Mouse (Mus musculus) hindbrain, embryonic 14.5 days (tissue): ENCODE measurements at regions not wholly inside any gene's neighbourhood (a gene's known extent, or its start where the extent isn't known, plus 50 kb on each side); places are given as distances from the start of the nearest gene placed in this dataset.
"Not testable (repeated sequence)": the region's sequence is repeated elsewhere in the genome, so short reads cannot be mapped to it uniquely, and the experiment has no call there.

ENCODE experiments used
- ATAC-seq: fragments of 200-750 bp; cut with Nextera tagmentation; 2 replicates; pipeline ENCODE4 v1.8.0; 2017; ENCODE audit warnings: moderate number of reproducible peaks, mild to moderate bottlenecking, moderate TSS enrichment, moderate library complexity; ENCODE audit not compliant: low FRiP score
- DNase-seq: peaks from one replicate; pipeline ENCODE4 v3.0.0-alpha.2; 2015; ENCODE audit warnings: low spot score
- H3K27ac ChIP-seq: fragments of 300-500 bp; sonication (generic); 2 replicates; pipeline ENCODE4 v1.5.1; 2014; ENCODE audit warnings: mild to moderate bottlenecking, moderate library complexity
- H3K27me3 ChIP-seq: fragments of 300-500 bp; sonication (generic); 2 replicates; pipeline ENCODE4 v1.6.1; 2014; ENCODE audit warnings: mild to moderate bottlenecking, low read length, mixed read lengths; ENCODE audit not compliant: control insufficient read depth, insufficient read depth
- H3K36me3 ChIP-seq: fragments of 300-500 bp; sonication (generic); replicated peaks from 2 replicates; pipeline ENCODE4 v1.6.1; 2014; ENCODE audit not compliant: control insufficient read depth, insufficient read depth
- H3K4me1 ChIP-seq: fragments of 300-500 bp; sonication (generic); replicated peaks from 2 replicates; pipeline ENCODE4 v1.6.1; 2014; ENCODE audit warnings: antibody characterized with exemption, low read length, mixed read lengths; ENCODE audit not compliant: control insufficient read depth, insufficient read depth
- H3K4me2 ChIP-seq: fragments of 300-500 bp; sonication (generic); replicated peaks from 2 replicates; pipeline ENCODE4 v1.6.1; 2014; ENCODE audit warnings: mild to moderate bottlenecking, moderate library complexity
- H3K4me3 ChIP-seq: fragments of 300-500 bp; sonication (generic); replicated peaks from 2 replicates; pipeline ENCODE4 v1.5.1; 2014; ENCODE audit warnings: mild to moderate bottlenecking, low read length
- H3K9ac ChIP-seq: fragments of 300-500 bp; sonication (generic); 2 replicates; pipeline ENCODE4 v1.6.1; 2014
- H3K9me3 ChIP-seq: fragments of 300-500 bp; sonication (generic); 2 replicates; pipeline ENCODE4 v1.6.1; 2016; ENCODE audit warnings: low read length; ENCODE audit not compliant: control insufficient read depth
- WGBS: fragments of 180-500 bp; shearing (Covaris S2); extraction: QIAGEN DNeasy Blood & Tissue Kit; methylation state at CpG from one replicate; pipeline ENCODE4 v1.1.7; 2014; 5-methylcytosine and 5-hydroxymethylcytosine counted together

DNA sequence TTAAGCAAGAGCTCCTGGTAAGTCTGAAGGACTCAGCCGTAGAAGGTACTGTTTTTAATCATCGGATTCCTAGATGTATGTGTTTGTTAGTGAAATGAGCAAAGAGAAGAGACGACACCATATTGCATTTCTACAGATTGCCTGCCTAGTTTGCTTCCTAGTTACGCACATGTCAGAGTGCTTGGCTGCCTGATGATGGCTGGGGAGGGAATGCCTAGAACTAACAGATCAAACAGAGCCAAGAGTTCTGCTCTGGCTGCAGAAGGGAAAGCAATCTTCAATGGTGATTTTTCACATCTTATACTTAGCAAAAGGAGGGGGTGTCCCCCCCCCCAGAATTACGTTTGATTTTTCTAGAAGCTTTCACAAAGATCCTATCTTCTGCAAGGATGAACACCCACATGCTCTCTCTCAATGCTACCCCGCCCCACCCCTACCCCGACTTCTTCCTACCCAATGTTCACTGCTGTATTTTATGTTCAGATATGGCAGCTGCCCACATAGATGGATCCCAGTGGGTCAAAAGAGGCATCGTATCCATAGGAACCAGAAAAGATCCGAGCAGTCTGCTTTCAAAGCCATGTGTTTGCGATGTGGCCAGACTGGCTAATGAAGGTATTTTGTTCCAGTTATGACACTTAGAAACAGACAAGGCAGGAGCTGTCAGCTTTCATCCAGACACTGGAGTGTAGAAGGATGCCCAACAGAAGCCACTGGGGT lies 228.1 kb downstream of the Enc1 start:
- no peak overlapping the region for H3K4me2 ChIP-seq
- H3K4me3 ChIP-seq, result no peak overlapping the region
- no peak overlapping the region for H3K9ac ChIP-seq
- 61% methylated on average over 10 of the region's 10 CpGs for WGBS
- ATAC-seq (peak; percentile 75), DNase-seq (no peak)
- no peaks in the 10 kb centered on the region for H3K9me3 ChIP-seq
- H3K27me3 ChIP-seq, result no peaks in the 10 kb centered on the region
- H3K27ac ChIP-seq, result peak overlapping the region; percentile 23; the same call in 1 of the 2 replicates
- H3K36me3 ChIP-seq, result no peaks in the 10 kb centered on the region
- H3K4me1 ChIP-seq, result peaks cover 20% of the 10 kb centered on the region

DNA sequence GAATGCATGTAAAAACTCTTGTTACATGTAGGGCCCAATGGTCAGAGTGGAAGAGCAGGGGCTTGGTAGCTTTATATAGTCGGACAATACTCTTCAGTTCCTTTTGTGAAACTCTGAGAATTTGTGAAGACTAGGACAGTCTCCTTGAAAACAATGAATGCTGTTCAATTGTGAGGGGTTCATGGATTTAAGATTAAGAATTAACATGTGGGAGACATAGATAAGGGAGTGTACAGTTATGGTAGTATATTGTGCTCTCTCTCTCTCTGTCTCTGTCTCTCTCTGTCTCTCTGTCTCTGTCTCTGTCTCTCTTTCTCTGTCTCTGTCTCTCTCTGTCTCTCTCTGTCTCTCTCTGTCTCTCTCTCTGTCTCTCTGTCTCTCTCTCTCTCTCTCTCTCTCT lies 225.7 kb downstream of the Enc1 start:
- not testable (repeated sequence) for H3K9ac ChIP-seq, H3K9me3 ChIP-seq, H3K27ac ChIP-seq, H3K36me3 ChIP-seq, H3K4me2 ChIP-seq, H3K4me3 ChIP-seq, ATAC-seq, H3K27me3 ChIP-seq, DNase-seq
- WGBS, result 81% methylated on average over 1 of the region's 1 CpGs
- peaks cover 20% of the 10 kb centered on the region for H3K4me1 ChIP-seq

DNA sequence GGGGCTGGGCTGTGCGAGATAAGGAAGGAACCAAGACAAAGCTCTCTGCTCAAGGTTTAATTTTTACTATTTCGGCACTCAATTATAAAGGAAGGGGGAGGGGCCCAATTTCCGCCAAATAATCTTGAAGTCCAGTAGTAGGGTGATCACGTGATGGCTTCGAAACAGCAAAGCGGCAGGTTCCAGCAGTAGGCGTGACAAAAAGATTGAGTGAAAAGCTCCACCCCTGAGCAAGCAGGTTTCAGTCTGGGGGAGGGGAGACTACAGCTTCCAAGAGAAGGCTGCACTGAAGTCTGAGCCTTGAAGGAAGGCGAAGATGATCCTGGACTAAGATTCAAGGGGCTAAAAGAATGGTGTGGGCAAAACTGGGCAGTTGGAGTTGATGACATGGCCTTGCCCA lies 222.9 kb downstream of the Enc1 start:
- DNase-seq (no peak), ATAC-seq (no peak)
- H3K27ac ChIP-seq, result no peak overlapping the region
- H3K9ac ChIP-seq, result no peak overlapping the region
- no peaks in the 10 kb centered on the region for H3K27me3 ChIP-seq
- WGBS, result 90% methylated on average over 7 of the region's 8 CpGs
- no peak overlapping the region for H3K4me3 ChIP-seq
- no peaks in the 10 kb centered on the region for H3K36me3 ChIP-seq
- H3K4me2 ChIP-seq, result no peak overlapping the region
- no peaks in the 10 kb centered on the region for H3K9me3 ChIP-seq
- H3K4me1 ChIP-seq, result 0 out of 2 replicates have a peak, but pooled peaks cover under 1% of the 10 kb centered on the region

DNA sequence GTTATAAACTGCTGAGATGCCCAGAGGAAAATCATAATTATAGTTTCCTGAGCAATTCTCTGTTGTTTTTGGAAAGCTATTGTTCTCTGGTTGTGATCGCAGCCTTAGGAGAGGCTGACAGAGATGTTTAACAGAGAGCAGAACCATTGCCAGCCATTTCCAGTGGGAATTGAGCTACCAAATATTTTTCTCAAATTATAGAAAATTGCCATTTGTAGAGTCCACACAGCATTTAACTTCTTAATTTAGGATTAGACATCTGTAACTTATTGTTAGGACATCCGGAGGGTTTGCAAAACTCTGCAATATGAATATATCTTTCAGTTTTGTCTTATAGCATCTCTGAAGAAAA lies 222.0 kb downstream of the Enc1 start:
- 90% methylated on average over 2 of the region's 2 CpGs for WGBS
- no peak overlapping the region for H3K9ac ChIP-seq
- no peak overlapping the region for H3K4me2 ChIP-seq
- no peaks in the 10 kb centered on the region for H3K9me3 ChIP-seq
- no peak overlapping the region for H3K27ac ChIP-seq
- ATAC-seq (no peak), DNase-seq (no peak)
- no peak overlapping the region for H3K4me3 ChIP-seq
- H3K4me1 ChIP-seq, result no peaks in the 10 kb centered on the region
- no peaks in the 10 kb centered on the region for H3K27me3 ChIP-seq
- no peaks in the 10 kb centered on the region for H3K36me3 ChIP-seq

DNA sequence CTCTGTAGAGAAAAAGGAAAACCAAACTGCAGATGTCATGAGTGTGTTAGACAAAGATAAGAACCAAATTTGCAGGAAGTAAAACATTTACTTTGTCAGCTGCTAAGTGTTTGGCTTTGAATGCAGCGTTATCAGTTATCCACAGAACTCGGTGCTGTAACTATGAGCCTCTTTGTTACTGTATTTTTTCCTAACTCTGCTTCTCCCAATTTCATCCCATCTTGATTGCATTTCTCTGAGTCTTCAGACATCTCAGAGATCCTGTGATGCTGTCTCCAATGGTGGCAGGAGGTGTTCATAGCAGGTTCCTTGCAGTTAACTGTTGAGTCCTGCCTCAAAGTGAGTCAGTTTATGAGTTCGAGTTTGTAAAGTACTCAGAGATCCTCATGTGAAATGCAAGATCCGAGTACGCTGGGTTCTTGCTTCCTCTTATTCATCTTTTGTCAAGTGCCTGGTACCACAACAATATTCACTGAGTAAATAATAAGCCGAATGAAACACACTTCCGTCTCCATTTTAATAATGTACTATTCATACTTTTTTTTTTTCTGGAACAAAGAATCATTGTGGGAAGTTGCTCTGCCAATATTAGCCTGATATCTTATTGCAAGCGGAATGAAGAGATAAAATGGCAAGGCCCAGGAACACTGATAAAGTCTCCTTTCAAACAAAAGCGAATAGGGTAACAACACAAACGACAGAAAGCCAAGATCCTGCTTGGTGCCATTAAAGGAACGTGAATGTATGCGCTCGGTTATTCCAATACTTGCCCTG lies 221.4 kb downstream of the Enc1 start:
- 83% methylated on average over 13 of the region's 13 CpGs for WGBS
- no peaks in the 10 kb centered on the region for H3K27me3 ChIP-seq
- DNase-seq (no peak), ATAC-seq (no peak)
- no peak overlapping the region for H3K4me3 ChIP-seq
- no peaks in the 10 kb centered on the region for H3K36me3 ChIP-seq
- no peak overlapping the region for H3K9ac ChIP-seq
- H3K4me1 ChIP-seq, result no peaks in the 10 kb centered on the region
- no peak overlapping the region for H3K4me2 ChIP-seq
- no peaks in the 10 kb centered on the region for H3K9me3 ChIP-seq
- no peak overlapping the region for H3K27ac ChIP-seq

DNA sequence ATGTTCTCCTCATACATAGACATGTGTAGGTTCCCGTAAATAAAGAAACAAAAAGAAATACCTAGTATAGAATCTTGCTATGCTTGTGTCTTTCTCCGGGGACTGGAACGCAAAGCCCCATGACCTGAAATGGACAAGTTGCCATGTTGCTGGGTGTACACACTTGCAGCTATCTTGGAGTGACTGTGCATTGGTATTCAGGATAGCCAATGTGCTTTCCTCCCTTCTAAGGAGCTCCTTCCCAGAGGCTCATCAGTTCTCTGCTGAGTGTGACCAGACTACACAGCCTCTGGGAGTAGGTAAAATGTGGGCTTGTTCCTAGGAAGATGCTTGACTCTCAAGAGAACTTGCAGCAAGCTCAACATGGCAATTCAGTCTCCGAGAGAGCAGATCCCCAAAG lies 220.3 kb downstream of the Enc1 start:
- Histone ChIP-seq H3K9me3 (no peaks in the 10 kb centered on the region), H3K27me3 (no peaks in the 10 kb centered on the region), H3K27ac (no peak overlapping the region), H3K4me1 (no peaks in the 10 kb centered on the region), H3K4me3 (no peak overlapping the region), H3K4me2 (no peak overlapping the region), H3K9ac (no peak overlapping the region), H3K36me3 (no peaks in the 10 kb centered on the region)
- ATAC-seq, result no peak
- DNase-seq, result no peak
- WGBS, result 96% methylated on average over 4 of the region's 4 CpGs

DNA sequence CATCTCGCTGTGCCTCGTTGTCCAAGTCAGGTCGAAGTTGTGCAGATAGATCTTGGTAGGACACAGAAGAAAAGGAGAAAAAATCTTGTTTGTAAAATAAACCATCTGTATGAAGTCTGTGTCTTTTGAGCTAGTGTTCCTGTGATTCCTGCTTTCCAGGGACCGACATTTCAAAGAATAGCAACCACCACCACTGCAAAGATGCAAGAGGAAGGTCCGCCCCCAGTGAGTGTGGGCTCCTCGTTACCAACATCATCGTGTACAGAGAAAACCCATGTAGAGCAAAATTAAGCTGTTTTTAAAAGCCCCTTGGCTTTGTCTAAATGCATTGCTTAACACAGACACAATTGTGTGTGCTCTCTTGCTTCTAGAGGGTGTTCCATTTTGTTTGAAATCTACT lies 218.2 kb downstream of the Enc1 start:
- DNase-seq (no peak), ATAC-seq (no peak)
- Histone ChIP-seq H3K27me3 (no peaks in the 10 kb centered on the region), H3K9me3 (no peaks in the 10 kb centered on the region), H3K4me2 (no peak overlapping the region), H3K4me1 (no peaks in the 10 kb centered on the region), H3K4me3 (no peak overlapping the region), H3K27ac (no peak overlapping the region), H3K36me3 (no peaks in the 10 kb centered on the region), H3K9ac (no peak overlapping the region)
- 98% methylated on average over 7 of the region's 7 CpGs for WGBS

DNA sequence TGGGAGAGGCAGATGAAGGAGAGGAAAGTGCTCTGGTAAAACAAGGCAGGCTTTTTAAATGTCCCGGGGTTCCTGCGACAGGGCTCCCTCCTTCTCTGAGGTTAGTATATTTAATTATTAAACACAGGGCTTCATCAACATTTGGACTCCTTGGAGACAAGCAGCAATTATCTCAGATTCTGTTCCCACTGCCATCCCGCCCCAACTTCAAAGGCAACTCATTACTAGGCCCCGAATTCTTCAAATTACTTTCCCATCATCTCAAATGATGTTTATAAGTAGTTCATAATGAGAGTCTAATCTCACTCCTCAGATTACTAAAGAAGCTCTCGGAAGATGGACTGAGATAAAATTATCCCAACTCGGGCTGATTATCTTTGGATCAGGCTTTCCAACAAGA lies 215.1 kb downstream of the Enc1 start:
- no peaks in the 10 kb centered on the region for H3K36me3 ChIP-seq
- H3K27me3 ChIP-seq, result no peaks in the 10 kb centered on the region
- H3K4me2 ChIP-seq, result no peak overlapping the region
- H3K27ac ChIP-seq, result no peak overlapping the region
- no peaks in the 10 kb centered on the region for H3K9me3 ChIP-seq
- no peak overlapping the region for H3K9ac ChIP-seq
- ATAC-seq (no peak), DNase-seq (no peak)
- H3K4me1 ChIP-seq, result no peaks in the 10 kb centered on the region
- 42% methylated on average over 6 of the region's 6 CpGs for WGBS
- no peak overlapping the region for H3K4me3 ChIP-seq

DNA sequence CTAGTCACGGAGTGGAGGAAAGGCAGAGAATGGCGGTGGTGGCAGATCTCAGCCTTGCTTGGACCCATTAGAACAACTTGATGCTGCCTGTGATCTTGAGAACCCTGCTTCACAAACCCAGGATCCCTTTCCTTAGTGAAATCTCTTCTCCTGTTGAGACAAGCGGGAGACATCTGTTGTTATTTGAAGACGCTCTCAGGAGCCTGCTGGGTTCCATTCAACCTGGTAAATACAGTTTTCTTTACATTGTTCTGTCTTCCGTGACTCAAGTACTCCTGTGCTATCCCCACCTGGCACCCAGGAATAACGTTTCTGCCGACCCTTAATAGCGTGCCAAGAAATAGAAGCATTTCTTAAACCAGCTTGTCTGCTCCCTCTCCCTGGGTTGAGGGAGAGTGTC lies 213.8 kb downstream of the Enc1 start:
- Histone ChIP-seq H3K27me3 (no peaks in the 10 kb centered on the region), H3K27ac (no peak overlapping the region), H3K9ac (no peak overlapping the region), H3K4me2 (no peak overlapping the region), H3K9me3 (no peaks in the 10 kb centered on the region), H3K4me3 (no peak overlapping the region), H3K4me1 (no peaks in the 10 kb centered on the region), H3K36me3 (no peaks in the 10 kb centered on the region)
- no peak for DNase-seq
- ATAC-seq, result no peak
- whole genome bisulfite sequencing, result 64% methylated on average over 8 of the region's 8 CpGs
